Mouse (Mus musculus) liver, embryonic 14.5 days (tissue): ENCODE data around the gene Abcd1. TPM values are rescaled to one million over a fixed set of nuclear protein-coding genes. Genes with fewer than 3 reads are reported as not detected.
"Not testable (repeated sequence)": the region's sequence is repeated elsewhere in the genome, so short reads cannot be mapped to it uniquely, and the experiment has no call there.

Source experiments
- ATAC-seq: fragments of 200-750 bp; cut with Nextera tagmentation; 2 replicates; pipeline ENCODE4 v1.8.0; 2017; ENCODE audit warnings: moderate number of reproducible peaks, mild to moderate bottlenecking, moderate library complexity; ENCODE audit not compliant: insufficient read depth
- DNase-seq, 3 experiments: peaks; one replicate each; pipeline ENCODE4 v3.0.0-alpha.2; 2012 to 2013; ENCODE audit warnings: low read depth in 3 of 3, low spot score in 3 of 3
- H3K27ac ChIP-seq: fragments of 300-500 bp; sonication (generic); 2 replicates; pipeline ENCODE4 v1.5.1; 2014; ENCODE audit warnings: moderate library complexity, mild to moderate bottlenecking, control low read depth, inconsistent platforms
- H3K27me3 ChIP-seq: fragments of 300-500 bp; sonication (generic); 2 replicates; pipeline ENCODE4 v1.6.1; 2014; ENCODE audit warnings: mild to moderate bottlenecking, low read length, moderate library complexity; ENCODE audit not compliant: control insufficient read depth, insufficient read depth
- H3K36me3 ChIP-seq: fragments of 300-500 bp; sonication (generic); replicated peaks from 2 replicates; pipeline ENCODE4 v1.6.1; 2014; ENCODE audit warnings: low read depth; ENCODE audit not compliant: control insufficient read depth, insufficient read depth
- H3K4me1 ChIP-seq, 2 experiments: fragments of 200-500 bp in 1 of 2; fragments of 300-500 bp in 1 of 2; sonication (generic) in 1 of 2; replicated peaks; 2 replicates each; pipeline ENCODE4 v1.6.1; 2012 to 2014; ENCODE audit warnings: antibody characterized with exemption in 1 of 2, inconsistent platforms in 1 of 2, low read length in 1 of 2; ENCODE audit not compliant: control insufficient read depth in 2 of 2, insufficient read depth in 2 of 2
- H3K4me2 ChIP-seq: fragments of 300-500 bp; sonication (generic); 2 replicates; pipeline ENCODE4 v1.6.1; 2014; ENCODE audit warnings: low read depth, mild to moderate bottlenecking, control low read depth, moderate library complexity
- H3K4me3 ChIP-seq, 2 experiments: fragments of 200-500 bp in 1 of 2; fragments of 300-500 bp in 1 of 2; sonication (generic) in 1 of 2; 2 replicates each; pipeline ENCODE4 v1.5.1; 2012 to 2014; ENCODE audit warnings: low read depth in 2 of 2, low read length in 2 of 2, mild to moderate bottlenecking in 2 of 2, control low read depth in 1 of 2, inconsistent platforms in 1 of 2, moderate library complexity in 1 of 2; ENCODE audit not compliant: insufficient read depth in 1 of 2
- H3K9ac ChIP-seq: fragments of 300-500 bp; sonication (generic); replicated peaks from 2 replicates; pipeline ENCODE4 v1.6.1; 2014; ENCODE audit warnings: mild to moderate bottlenecking, control low read depth, moderate library complexity
- H3K9me3 ChIP-seq: fragments of 300-500 bp; sonication (generic); 2 replicates; pipeline ENCODE4 v1.6.1; 2016; ENCODE audit warnings: low read length, mixed read lengths; ENCODE audit not compliant: control insufficient read depth
- CTCF ChIP-seq: IDR thresholded peaks from 2 replicates; pipeline ENCODE4 v1.5.1; 2016; ENCODE audit warnings: antibody characterized with exemption, low read depth, control low read depth
- EP300 ChIP-seq: IDR thresholded peaks from 2 replicates; pipeline ENCODE4 v1.6.1; 2016; ENCODE audit warnings: antibody characterized with exemption, low read depth
- WGBS: fragments of 180-500 bp; shearing (Covaris S2); extraction: QIAGEN DNeasy Blood & Tissue Kit; methylation state at CpG from one replicate; pipeline ENCODE4 v1.1.7; 2014; ENCODE audit not compliant: insufficient replicate concordance; 5-methylcytosine and 5-hydroxymethylcytosine counted together
- polyA plus RNA-seq, 2 experiments: library from polyadenylated mRNA; depleted of rRNA in 1 of 2; stranded (reverse) in 1 of 2; unstranded in 1 of 2; fragments of >200 nt; fragmentation: Nextera tagmentation in 1 of 2; extraction: Ambion mirVana in 1 of 2; gene quantifications; 2 replicates each; pipeline versions ENCODE4 v1.2.1 to v1.2.3; 2012 to 2014

Gene Abcd1
- polyA plus RNA-seq, 2 experiments, result 6.1 to 6.6 TPM

- ATAC-seq (no peak), DNase-seq (no peak)
- no peak overlapping the region for H3K4me2 ChIP-seq
- no peak for TF ChIP-seq EP300
- TF ChIP-seq CTCF, result no peak
- no peak overlapping the region for H3K27ac ChIP-seq
- no peaks in the 10 kb centered on the region; the same call in 1 of the 2 replicates for H3K27me3 ChIP-seq
- no peak overlapping the region for H3K9ac ChIP-seq
- H3K4me3 ChIP-seq, result no peak overlapping the region
- 50% methylated on average over 5 of the region's 5 CpGs for WGBS
- no peaks in the 10 kb centered on the region for H3K9me3 ChIP-seq
- no peaks in the 10 kb centered on the region for H3K36me3 ChIP-seq
- no peaks in the 10 kb centered on the region for H3K4me1 ChIP-seq
Measured at GRCm38 (mm10) chrX:73739151-73739550, 22.8 kb downstream of the Abcd1 start.

- not testable (repeated sequence) for ATAC-seq, H3K27ac ChIP-seq, H3K4me2 ChIP-seq, DNase-seq, H3K36me3 ChIP-seq, H3K4me3 ChIP-seq, H3K9ac ChIP-seq, H3K4me1 ChIP-seq, H3K9me3 ChIP-seq, H3K27me3 ChIP-seq
- WGBS, result 75% methylated on average over 7 of the region's 7 CpGs
Measured at GRCm38 (mm10) chrX:73739841-73740240, 23.4 kb downstream of the Abcd1 start.

- H3K27ac ChIP-seq, result no peak overlapping the region
- DNase-seq, result no peak
- H3K9me3 ChIP-seq, result no peaks in the 10 kb centered on the region
- no peak overlapping the region for H3K4me3 ChIP-seq
- ATAC-seq, result no peak
- H3K36me3 ChIP-seq, result no peaks in the 10 kb centered on the region
- no peak overlapping the region for H3K9ac ChIP-seq
- H3K4me2 ChIP-seq, result no peak overlapping the region
- H3K4me1 ChIP-seq, result no peaks in the 10 kb centered on the region
- WGBS, result 62% methylated on average over 1 of the region's 1 CpGs
- no peaks in the 10 kb centered on the region for H3K27me3 ChIP-seq
- no peak for TF ChIP-seq CTCF
- TF ChIP-seq EP300, result no peak
Measured at GRCm38 (mm10) chrX:73744774-73745481, 28.5 kb downstream of the Abcd1 start.

GRCm38 (mm10) chrX:73748977-73749376 is 32.6 kb downstream of the Abcd1 start:
- ATAC-seq (no peak), DNase-seq (no peak)
- no peak overlapping the region for H3K4me3 ChIP-seq
- TF ChIP-seq EP300, result no peak
- no peak for TF ChIP-seq CTCF
- 58% methylated on average over 1 of the region's 1 CpGs for WGBS
- H3K9me3 ChIP-seq, result no peaks in the 10 kb centered on the region
- H3K27me3 ChIP-seq, result no peaks in the 10 kb centered on the region
- no peak overlapping the region for H3K9ac ChIP-seq
- no peak overlapping the region for H3K27ac ChIP-seq
- H3K4me2 ChIP-seq, result no peak overlapping the region
- H3K4me1 ChIP-seq, result no peaks in the 10 kb centered on the region
- H3K36me3 ChIP-seq, result no peaks in the 10 kb centered on the region

- ATAC-seq (no peak), DNase-seq (no peak)
- Histone ChIP-seq H3K36me3 (no peaks in the 10 kb centered on the region), H3K4me3 (no peak within 1 kb of the TSS), H3K27ac (no peak within 1 kb of the TSS), H3K9me3 (no peaks in the 10 kb centered on the region), H3K9ac (no peak within 1 kb of the TSS), H3K27me3 (no peaks in the 10 kb centered on the region), H3K4me1 (no peaks in the 10 kb centered on the region), H3K4me2 (no peak within 1 kb of the TSS)
- WGBS, result 67% methylated on average over 4 of the region's 5 CpGs
- TF ChIP-seq EP300 (no peak), CTCF (no peak)
Measured at GRCm38 (mm10) chrX:73756334-73757140, 40.1 kb downstream of the Abcd1 start, which contains the start of gene Plxnb3. TSS of gene Plxnb3 (plus strand) at chrX:73757090.
